Mouse (Mus musculus): ENCODE results near the gene Ccdc28a. TPM values are rescaled to one million over a fixed set of nuclear protein-coding genes. Genes with fewer than 3 reads are reported as not detected.

The Ccdc28a gene
- polyA plus RNA-seq, 1 experiment from 2014 or later, result 9.2 TPM

DNA sequence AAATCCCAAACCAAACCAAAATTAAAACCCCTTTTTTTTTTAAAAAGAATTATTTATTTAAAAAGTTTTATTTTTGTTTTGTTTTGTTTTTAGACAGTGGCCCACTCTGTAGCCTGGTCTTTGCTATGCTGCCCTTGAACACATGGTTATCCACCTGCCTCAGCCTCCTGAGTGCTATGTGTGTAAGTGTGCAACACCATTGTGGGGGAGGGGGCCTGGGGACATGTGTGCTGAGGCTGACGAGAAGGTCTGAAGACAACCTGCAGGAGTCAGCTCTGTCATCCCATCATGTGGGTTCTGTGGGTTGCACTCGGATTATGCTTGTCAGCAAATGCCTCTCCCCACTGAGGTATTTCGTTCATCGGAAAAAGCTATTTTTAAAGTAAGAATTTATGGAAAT lies 45.3 kb downstream of the Ccdc28a start:
- Histone ChIP-seq H3K4me2 (ENCODE audit: low read depth, severe bottlenecking) (no peak overlapping the region), H3K4me1 (ENCODE audit: control insufficient read depth, insufficient read depth, low read length) (no peaks in the 10 kb centered on the region), H3K9me3 (ENCODE audit: control insufficient read depth, low read length) (no peaks in the 10 kb centered on the region), H3K36me3 (ENCODE audit: control insufficient read depth, insufficient read depth, low read length) (no peaks in the 10 kb centered on the region), H3K9ac (ENCODE audit: low read length) (no peak overlapping the region), H3K27me3 (ENCODE audit: control insufficient read depth, insufficient read depth, low read length) (no peaks in the 10 kb centered on the region), H3K27ac (replicated peaks; ENCODE audit: low read depth, low read length) (no peak overlapping the region), H3K4me3 (ENCODE audit: low read depth, low read length) (no peak overlapping the region)
- WGBS, result 86% methylated on average over 4 of the region's 4 CpGs
- DNase-seq (ENCODE audit: low spot score) (no peak), ATAC-seq (ENCODE audit: insufficient number of reproducible peaks, low FRiP score, low TSS enrichment, low read depth) (no peak)

DNA sequence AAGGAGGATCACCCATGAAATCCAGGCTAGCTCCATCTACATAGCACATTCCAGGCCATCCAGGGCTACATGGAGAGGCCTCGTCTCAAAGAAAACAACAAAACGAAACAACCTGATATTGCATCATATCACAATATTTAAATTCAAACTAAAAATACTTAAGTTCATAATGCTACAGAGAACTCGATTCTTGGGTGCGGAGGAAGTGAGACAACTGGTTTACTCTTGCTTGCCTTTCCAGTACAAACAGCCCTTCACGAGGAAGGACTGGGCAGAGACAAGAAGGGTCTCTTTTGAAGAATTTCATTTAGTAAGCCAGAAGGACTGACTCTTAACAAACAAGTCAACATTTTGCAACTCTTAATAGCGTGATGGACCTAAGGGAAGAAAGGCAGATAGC lies 46.2 kb downstream of the Ccdc28a start:
- Histone ChIP-seq H3K9ac (ENCODE audit: low read length) (no peak overlapping the region), H3K27me3 (ENCODE audit: control insufficient read depth, insufficient read depth, low read length) (no peaks in the 10 kb centered on the region)
- WGBS, result 79% methylated on average over 6 of the region's 6 CpGs

GRCm38 (mm10) chr10:18182246-18182645 lies 52.6 kb downstream of the Ccdc28a start:
- Histone ChIP-seq H3K4me1 (ENCODE audit: control insufficient read depth, insufficient read depth, low read length) (no peaks in the 10 kb centered on the region), H3K9ac (ENCODE audit: low read length) (no peak overlapping the region), H3K27ac (replicated peaks; ENCODE audit: low read depth, low read length) (no peak overlapping the region), H3K36me3 (ENCODE audit: control insufficient read depth, insufficient read depth, low read length) (no peaks in the 10 kb centered on the region), H3K4me2 (ENCODE audit: low read depth, severe bottlenecking) (no peak overlapping the region), H3K9me3 (ENCODE audit: control insufficient read depth, low read length) (no peaks in the 10 kb centered on the region), H3K4me3 (ENCODE audit: low read depth, low read length) (no peak overlapping the region), H3K27me3 (ENCODE audit: control insufficient read depth, insufficient read depth, low read length) (no peaks in the 10 kb centered on the region)
- WGBS, result 92% methylated on average over 5 of the region's 5 CpGs
- ATAC-seq (ENCODE audit: insufficient number of reproducible peaks, low FRiP score, low TSS enrichment, low read depth) (no peak), DNase-seq (ENCODE audit: low spot score) (no peak)

More for the DNA sequence above, 46.2 kb downstream of the Ccdc28a start:
- H3K9me3 ChIP-seq (ENCODE audit: control insufficient read depth, low read length), result no peaks in the 10 kb centered on the region
- no peak overlapping the region for H3K4me3 ChIP-seq (ENCODE audit: low read depth, low read length)
- no peak overlapping the region for H3K4me2 ChIP-seq (ENCODE audit: low read depth, severe bottlenecking)
- no peaks in the 10 kb centered on the region for H3K4me1 ChIP-seq (ENCODE audit: control insufficient read depth, insufficient read depth, low read length)
- H3K27ac ChIP-seq (replicated peaks; ENCODE audit: low read depth, low read length), result no peak overlapping the region
- H3K36me3 ChIP-seq (ENCODE audit: control insufficient read depth, insufficient read depth, low read length), result no peaks in the 10 kb centered on the region
- ATAC-seq (ENCODE audit: insufficient number of reproducible peaks, low FRiP score, low TSS enrichment, low read depth) (no peak), DNase-seq (ENCODE audit: low spot score) (no peak)

DNA sequence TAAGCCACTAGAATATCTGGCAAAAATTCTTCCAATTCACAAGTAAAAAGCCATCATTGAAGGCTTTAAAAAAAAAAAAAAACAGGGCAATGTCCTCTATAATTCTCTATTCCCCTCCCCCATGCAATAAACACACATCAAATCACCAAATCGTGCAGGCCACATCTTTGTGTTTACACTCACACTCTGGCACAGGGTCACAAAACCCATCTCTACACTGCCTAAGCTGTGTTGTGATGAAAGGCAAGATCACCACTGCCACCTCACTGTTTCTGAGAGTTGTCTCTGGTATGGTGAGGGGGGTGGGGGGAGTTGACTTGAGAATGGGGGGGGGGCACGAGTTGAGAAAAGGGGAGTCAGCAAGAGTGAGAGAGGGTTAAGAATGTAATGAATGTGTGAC lies 57.5 kb downstream of the Ccdc28a start:
- Histone ChIP-seq H3K9ac (ENCODE audit: low read length) (no peak overlapping the region), H3K4me3 (ENCODE audit: low read depth, low read length) (no peak overlapping the region), H3K27me3 (ENCODE audit: control insufficient read depth, insufficient read depth, low read length) (no peaks in the 10 kb centered on the region), H3K36me3 (ENCODE audit: control insufficient read depth, insufficient read depth, low read length) (no peaks in the 10 kb centered on the region), H3K9me3 (ENCODE audit: control insufficient read depth, low read length) (no peaks in the 10 kb centered on the region), H3K4me1 (ENCODE audit: control insufficient read depth, insufficient read depth, low read length) (no peaks in the 10 kb centered on the region), H3K4me2 (ENCODE audit: low read depth, severe bottlenecking) (no peak overlapping the region), H3K27ac (replicated peaks; ENCODE audit: low read depth, low read length) (no peak overlapping the region)
- ATAC-seq (ENCODE audit: insufficient number of reproducible peaks, low FRiP score, low TSS enrichment, low read depth) (no peak), DNase-seq (ENCODE audit: low spot score) (no peak)
- WGBS, result 60% methylated on average over 2 of the region's 2 CpGs

- Histone ChIP-seq H3K4me2 (ENCODE audit: low read depth, severe bottlenecking) (no peak overlapping the region), H3K36me3 (ENCODE audit: control insufficient read depth, insufficient read depth, low read length) (no peaks in the 10 kb centered on the region), H3K27ac (replicated peaks; ENCODE audit: low read depth, low read length) (no peak overlapping the region), H3K4me3 (ENCODE audit: low read depth, low read length) (no peak overlapping the region), H3K27me3 (ENCODE audit: control insufficient read depth, insufficient read depth, low read length) (no peaks in the 10 kb centered on the region), H3K9me3 (ENCODE audit: control insufficient read depth, low read length) (no peaks in the 10 kb centered on the region), H3K4me1 (ENCODE audit: control insufficient read depth, insufficient read depth, low read length) (no peaks in the 10 kb centered on the region), H3K9ac (ENCODE audit: low read length) (no peak overlapping the region)
- no peak for DNase-seq (ENCODE audit: low spot score)
- no peak for ATAC-seq (ENCODE audit: insufficient number of reproducible peaks, low FRiP score, low TSS enrichment, low read depth)
- 90% methylated on average over 7 of the region's 7 CpGs for WGBS
These were observed 58.1 kb downstream of the Ccdc28a start for GRCm38 (mm10) chr10:18176722-18177121.

GRCm38 (mm10) chr10:18175087-18175486 lies 59.7 kb downstream of the Ccdc28a start:
- Histone ChIP-seq H3K9me3 (ENCODE audit: control insufficient read depth, low read length) (no peaks in the 10 kb centered on the region), H3K4me1 (ENCODE audit: control insufficient read depth, insufficient read depth, low read length) (no peaks in the 10 kb centered on the region), H3K36me3 (ENCODE audit: control insufficient read depth, insufficient read depth, low read length) (no peaks in the 10 kb centered on the region), H3K4me2 (ENCODE audit: low read depth, severe bottlenecking) (no peak overlapping the region), H3K27me3 (ENCODE audit: control insufficient read depth, insufficient read depth, low read length) (no peaks in the 10 kb centered on the region), H3K9ac (ENCODE audit: low read length) (no peak overlapping the region), H3K4me3 (ENCODE audit: low read depth, low read length) (no peak overlapping the region), H3K27ac (replicated peaks; ENCODE audit: low read depth, low read length) (no peak overlapping the region)
- ATAC-seq (ENCODE audit: insufficient number of reproducible peaks, low FRiP score, low TSS enrichment, low read depth) (no peak), DNase-seq (ENCODE audit: low spot score) (no peak)
- 91% methylated on average over 6 of the region's 6 CpGs for WGBS

Other genes starting within 250 kb of the Ccdc28a start
- 180 and 198 TPM in 2 replicates for gene Abracl, start 211.7 kb downstream of the Ccdc28a start, polyA plus RNA-seq (2014; fragmentation: Nextera tagmentation; extraction: Ambion mirVana)
- gene Reps1, start 179.1 kb downstream of the Ccdc28a start, polyA plus RNA-seq (2014; fragmentation: Nextera tagmentation; extraction: Ambion mirVana), result 31.1 and 36.9 TPM in 2 replicates
- 0.44 and 1.3 TPM in 2 replicates for gene Ect2l, start 24.1 kb downstream of the Ccdc28a start, polyA plus RNA-seq (2014; fragmentation: Nextera tagmentation; extraction: Ambion mirVana)
- gene Nhsl1, start 84.0 kb upstream of the Ccdc28a start, polyA plus RNA-seq (2014; fragmentation: Nextera tagmentation; extraction: Ambion mirVana), result 8.6 and 9.9 TPM in 2 replicates